Mouse (Mus musculus) lung, embryonic 14.5 days (tissue): ENCODE measurements at regions not wholly inside any gene's neighbourhood (a gene's known extent, or its start where the extent isn't known, plus 50 kb on each side); places are given as distances from the start of the nearest gene placed in this dataset.

Source experiments
- ATAC-seq: fragments of 200-750 bp; cut with Nextera tagmentation; 2 replicates; pipeline ENCODE4 v1.8.0; 2017; ENCODE audit warnings: mild to moderate bottlenecking, moderate TSS enrichment, moderate library complexity; ENCODE audit not compliant: insufficient read depth
- DNase-seq: peaks from one replicate; pipeline ENCODE4 v3.0.0-alpha.2; 2015
- H3K27ac ChIP-seq: fragments of 300-500 bp; sonication (generic); 2 replicates; pipeline ENCODE4 v1.5.1; 2014; ENCODE audit warnings: low read depth, mild to moderate bottlenecking, moderate library complexity
- H3K27me3 ChIP-seq: fragments of 300-500 bp; sonication (generic); 2 replicates; pipeline ENCODE4 v1.6.1; 2014; ENCODE audit warnings: low read length, control low read depth; ENCODE audit not compliant: insufficient read depth
- H3K36me3 ChIP-seq: fragments of 300-500 bp; sonication (generic); 2 replicates; pipeline ENCODE4 v1.6.1; 2014; ENCODE audit warnings: control low read depth; ENCODE audit not compliant: insufficient read depth
- H3K4me1 ChIP-seq: fragments of 300-500 bp; sonication (generic); 2 replicates; pipeline ENCODE4 v1.6.1; 2014; ENCODE audit warnings: antibody characterized with exemption, control low read depth; ENCODE audit not compliant: insufficient read depth
- H3K4me2 ChIP-seq: fragments of 300-500 bp; sonication (generic); 2 replicates; pipeline ENCODE4 v1.6.1; 2014; ENCODE audit warnings: mild to moderate bottlenecking
- H3K4me3 ChIP-seq: fragments of 300-500 bp; sonication (generic); 2 replicates; pipeline ENCODE4 v1.5.1; 2014; ENCODE audit warnings: low read depth, low read length
- H3K9ac ChIP-seq: fragments of 300-500 bp; sonication (generic); 2 replicates; pipeline ENCODE4 v1.6.1; 2014
- H3K9me3 ChIP-seq: fragments of 300-500 bp; sonication (generic); 2 replicates; pipeline ENCODE4 v1.6.1; 2016; ENCODE audit warnings: low read depth, low read length, control low read depth
- CTCF ChIP-seq: IDR thresholded peaks from 2 replicates; pipeline ENCODE4 v1.5.1; 2016; ENCODE audit warnings: antibody characterized with exemption, low read depth
- WGBS: fragments of 180-500 bp; shearing (Covaris S2); extraction: QIAGEN DNeasy Blood & Tissue Kit; methylation state at CpG from one replicate; pipeline ENCODE4 v1.1.7; 2014; 5-methylcytosine and 5-hydroxymethylcytosine counted together

DNA sequence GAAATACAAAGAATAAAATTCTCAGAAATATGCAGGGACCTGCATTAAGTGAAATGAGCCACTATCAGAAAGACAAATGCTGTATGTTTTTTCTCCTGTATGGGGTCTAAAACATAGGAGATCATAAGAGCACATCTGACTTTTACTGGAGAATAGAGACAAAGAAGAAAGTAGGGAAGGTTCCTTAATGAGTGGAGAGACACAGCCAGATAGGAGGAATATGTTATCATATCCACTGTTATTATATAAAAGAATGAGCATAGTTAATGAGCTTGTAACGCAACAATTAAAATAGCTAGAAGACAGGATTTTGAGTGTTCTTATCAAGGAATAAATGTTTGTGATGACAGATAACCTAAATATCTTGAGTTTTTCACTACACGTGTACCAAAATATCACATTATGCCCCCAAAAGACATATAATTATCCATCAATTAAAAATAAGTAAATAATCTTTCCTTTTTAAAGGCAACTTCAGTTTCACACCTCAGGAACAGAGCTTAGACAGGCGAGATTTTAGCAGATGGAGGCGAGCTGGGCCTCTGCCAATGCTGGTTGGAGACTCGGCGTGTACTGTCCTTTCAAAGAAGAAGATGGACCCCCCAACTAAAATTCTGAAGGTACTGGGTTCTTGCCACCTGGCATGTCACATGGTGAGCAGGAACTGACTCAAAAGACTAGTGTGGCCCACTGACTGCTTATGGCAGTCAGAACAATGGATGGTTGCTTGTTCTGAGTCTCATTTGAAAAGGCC, 220.3 kb downstream of the Ccser2 start:
- H3K9me3 ChIP-seq: no peaks in the 10 kb centered on the region
- no peak overlapping the region for H3K9ac ChIP-seq
- no peaks in the 10 kb centered on the region for H3K36me3 ChIP-seq
- H3K27ac ChIP-seq: no peak overlapping the region
- no peak for TF ChIP-seq CTCF
- no peak overlapping the region for H3K4me2 ChIP-seq
- H3K4me3 ChIP-seq: no peak overlapping the region
- no peaks in the 10 kb centered on the region for H3K27me3 ChIP-seq
- DNase-seq (no peak), ATAC-seq (no peak)
- H3K4me1 ChIP-seq: no peaks in the 10 kb centered on the region
- 74% methylated on average over 6 of the region's 6 CpGs for WGBS

- TF ChIP-seq CTCF: no peak
- Histone ChIP-seq H3K4me3 (no peak overlapping the region), H3K9me3 (no peaks in the 10 kb centered on the region), H3K4me2 (no peak overlapping the region), H3K27ac (no peak overlapping the region), H3K9ac (no peak overlapping the region), H3K36me3 (no peaks in the 10 kb centered on the region), H3K27me3 (no peaks in the 10 kb centered on the region), H3K4me1 (no peaks in the 10 kb centered on the region)
- DNase-seq (no peak), ATAC-seq (no peak)
- WGBS: 71% methylated on average over 8 of the region's 8 CpGs
Observed at GRCm38 (mm10) chr14:36731095-36731494, 237.5 kb downstream of the Ccser2 start.

DNA sequence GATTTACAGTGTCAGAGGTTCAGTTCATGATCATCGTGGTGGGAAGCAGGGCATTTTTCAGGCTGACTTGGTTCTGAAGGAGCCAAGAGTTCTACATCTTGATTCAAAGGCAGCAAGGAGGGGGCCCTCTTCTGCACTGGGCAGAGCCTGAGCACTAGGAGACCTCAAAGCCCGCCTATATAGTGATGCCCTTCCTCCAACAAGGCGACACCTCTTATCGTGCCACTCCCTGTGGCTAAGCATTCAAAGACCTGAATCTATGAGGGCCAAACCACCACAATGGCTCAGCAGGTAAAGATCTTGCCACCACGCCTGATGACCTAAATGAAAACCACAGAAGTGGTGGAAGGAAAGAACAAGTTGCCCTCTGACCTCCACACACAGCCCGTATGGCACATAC, 242.5 kb downstream of the Ccser2 start:
- H3K9ac ChIP-seq: no peak overlapping the region
- ATAC-seq (no peak), DNase-seq (no peak)
- no peak overlapping the region for H3K27ac ChIP-seq
- no peak overlapping the region for H3K4me3 ChIP-seq
- 71% methylated on average over 6 of the region's 6 CpGs for WGBS
- H3K4me1 ChIP-seq: no peaks in the 10 kb centered on the region
- H3K27me3 ChIP-seq: no peaks in the 10 kb centered on the region
- no peaks in the 10 kb centered on the region for H3K9me3 ChIP-seq
- H3K4me2 ChIP-seq: no peak overlapping the region
- TF ChIP-seq CTCF: no peak
- H3K36me3 ChIP-seq: no peaks in the 10 kb centered on the region

DNA sequence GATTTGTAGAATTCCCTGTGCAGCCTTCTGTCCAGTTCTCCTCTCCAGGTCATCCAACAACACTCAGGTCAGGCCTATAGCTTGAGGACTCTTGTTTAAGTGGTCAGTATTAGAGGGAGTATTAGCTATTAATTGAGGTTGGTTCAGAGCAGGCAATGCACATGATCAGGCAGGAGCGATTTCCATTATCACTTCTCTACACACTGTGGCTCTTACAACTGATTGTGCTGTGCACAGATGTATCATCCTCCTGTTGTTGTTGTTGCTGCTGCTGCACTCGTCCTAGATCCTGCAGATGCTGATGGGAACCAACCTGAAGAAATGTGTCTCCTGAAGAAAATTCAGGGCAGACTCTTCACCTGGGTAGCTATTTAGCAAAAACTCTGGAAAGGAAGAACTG, 252.9 kb downstream of the Ccser2 start:
- DNase-seq (no peak), ATAC-seq (no peak)
- H3K9ac ChIP-seq: no peak overlapping the region
- H3K27ac ChIP-seq: no peak overlapping the region
- H3K36me3 ChIP-seq: no peaks in the 10 kb centered on the region
- H3K4me2 ChIP-seq: no peak overlapping the region
- 73% methylated on average over 2 of the region's 2 CpGs for WGBS
- no peaks in the 10 kb centered on the region for H3K4me1 ChIP-seq
- H3K4me3 ChIP-seq: no peak overlapping the region
- H3K9me3 ChIP-seq: no peaks in the 10 kb centered on the region
- no peaks in the 10 kb centered on the region for H3K27me3 ChIP-seq
- TF ChIP-seq CTCF: no peak

DNA sequence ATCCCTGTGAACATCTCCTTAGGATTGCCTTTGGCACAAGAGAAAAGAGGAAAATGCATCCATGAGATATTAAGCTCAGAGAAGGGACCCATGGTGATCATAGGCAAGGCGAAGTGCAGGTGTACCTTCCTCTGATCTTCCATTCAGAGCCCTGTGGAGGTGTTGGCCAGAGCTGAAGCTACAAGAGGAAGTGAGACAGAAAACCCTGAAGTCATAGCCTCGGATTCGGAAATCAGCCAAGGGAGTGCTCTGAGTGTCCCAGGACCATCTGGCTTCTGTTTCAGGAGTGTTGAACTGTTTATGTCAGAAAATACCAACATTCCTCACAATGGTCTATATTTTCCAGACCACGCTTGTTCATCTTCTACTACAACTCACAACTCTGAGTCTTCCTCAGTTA, 271.6 kb downstream of the Ccser2 start:
- Histone ChIP-seq H3K36me3 (no peaks in the 10 kb centered on the region), H3K27ac (no peak overlapping the region), H3K4me3 (no peak overlapping the region), H3K9me3 (no peaks in the 10 kb centered on the region), H3K9ac (no peak overlapping the region), H3K4me1 (no peaks in the 10 kb centered on the region), H3K4me2 (no peak overlapping the region), H3K27me3 (no peaks in the 10 kb centered on the region)
- DNase-seq (no peak), ATAC-seq (no peak)
- TF ChIP-seq CTCF: no peak
- WGBS: 65% methylated on average over 4 of the region's 4 CpGs

GRCm38 (mm10) chr14:36691958-36692357, 276.6 kb downstream of the Ccser2 start:
- no peak overlapping the region for H3K27ac ChIP-seq
- H3K27me3 ChIP-seq: no peaks in the 10 kb centered on the region
- no peak overlapping the region for H3K9ac ChIP-seq
- H3K36me3 ChIP-seq: no peaks in the 10 kb centered on the region
- no peak overlapping the region for H3K4me2 ChIP-seq
- no peaks in the 10 kb centered on the region for H3K4me1 ChIP-seq
- no peak for TF ChIP-seq CTCF
- DNase-seq (no peak), ATAC-seq (no peak)
- H3K4me3 ChIP-seq: no peak overlapping the region
- no peaks in the 10 kb centered on the region for H3K9me3 ChIP-seq

DNA sequence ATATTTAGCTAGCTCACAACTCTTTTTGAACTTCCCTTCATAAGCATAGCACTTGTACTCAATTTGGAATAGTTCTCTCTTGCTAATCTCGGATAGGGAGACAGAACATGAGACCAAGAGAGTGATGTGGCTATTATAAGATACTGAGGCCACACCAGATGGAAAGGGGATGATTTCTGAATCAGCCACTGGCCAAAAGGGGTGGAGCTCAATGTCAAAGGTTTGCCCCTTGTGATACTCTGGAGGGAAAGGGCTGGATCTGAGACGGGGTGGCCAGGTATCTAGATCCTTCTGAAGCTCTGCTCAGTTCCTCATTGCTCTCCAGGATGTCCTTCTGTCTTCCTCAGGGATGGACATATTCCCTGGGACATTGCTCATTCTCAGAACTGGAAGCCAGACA, 277.6 kb downstream of the Ccser2 start:
- Histone ChIP-seq H3K4me1 (no peaks in the 10 kb centered on the region), H3K4me2 (no peak overlapping the region), H3K9ac (no peak overlapping the region), H3K9me3 (no peaks in the 10 kb centered on the region), H3K27ac (no peak overlapping the region), H3K27me3 (no peaks in the 10 kb centered on the region), H3K36me3 (no peaks in the 10 kb centered on the region), H3K4me3 (no peak overlapping the region)
- DNase-seq (no peak), ATAC-seq (no peak)
- WGBS: 67% methylated on average over 2 of the region's 2 CpGs
- no peak for TF ChIP-seq CTCF

DNA sequence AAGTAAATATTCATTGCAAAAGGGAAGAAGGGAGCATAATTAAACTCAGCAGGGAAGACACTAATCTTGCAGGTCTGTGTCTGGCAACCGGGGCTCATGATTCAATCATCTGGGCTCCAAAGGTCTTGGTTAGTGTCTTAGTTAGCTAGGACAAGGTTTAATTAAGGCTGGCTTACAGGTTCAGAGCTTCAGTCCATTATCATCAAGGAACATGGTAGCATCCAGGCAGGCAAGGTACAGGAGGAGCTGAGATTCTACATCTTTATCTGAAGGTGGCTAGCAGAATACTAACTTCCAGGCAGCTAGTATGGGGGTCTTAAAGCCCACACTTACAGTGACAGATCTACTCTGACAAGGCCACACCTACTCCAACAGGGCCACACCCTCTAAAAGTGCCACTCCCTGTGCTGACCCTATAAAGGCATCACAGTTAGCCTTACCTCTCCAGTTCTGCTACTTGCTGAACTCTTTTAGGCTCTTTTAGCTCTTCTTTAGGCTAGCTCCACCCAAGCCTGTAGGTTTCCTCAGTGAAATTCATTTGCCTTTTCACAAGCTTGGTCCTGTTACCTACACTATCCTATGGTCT, 309.8 kb downstream of the Ccser2 start:
- H3K4me2 ChIP-seq: no peak overlapping the region
- no peak overlapping the region for H3K27ac ChIP-seq
- TF ChIP-seq CTCF: no peak
- ATAC-seq: no peak
- H3K36me3 ChIP-seq: no peaks in the 10 kb centered on the region
- no peak overlapping the region for H3K4me3 ChIP-seq
- no peaks in the 10 kb centered on the region for H3K27me3 ChIP-seq
- no peak for DNase-seq
- H3K9ac ChIP-seq: no peak overlapping the region
- no peaks in the 10 kb centered on the region for H3K4me1 ChIP-seq
- no peaks in the 10 kb centered on the region for H3K9me3 ChIP-seq
- WGBS: 76% methylated on average over 1 of the region's 1 CpGs
